Comparison of ENCODE assay signal across 18 mouse cellular contexts in the genomic region with DNA sequence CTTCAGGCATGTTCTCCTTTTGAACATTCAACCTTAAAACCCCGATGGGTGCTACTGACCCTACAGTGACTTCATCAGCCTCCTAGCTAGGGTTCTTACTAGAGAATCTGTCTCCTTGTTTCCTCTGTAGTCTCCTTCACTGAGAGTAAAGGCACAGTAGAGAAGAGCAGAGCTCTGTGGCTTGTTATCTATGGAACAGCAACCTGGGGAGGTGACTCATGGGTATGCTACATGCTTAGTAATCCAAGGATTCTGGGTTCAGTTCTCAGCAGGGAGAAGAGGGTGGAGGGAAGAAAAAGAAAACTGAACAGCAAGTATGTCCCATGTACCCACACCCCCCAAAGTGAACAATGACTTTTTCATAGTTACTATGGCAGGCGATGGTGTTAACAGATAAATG.
"Had no signal": no experiment of that assay in that cellular context is flagged by ENCODE, and none has a peak within 500 bp of the region (broad histone marks: within the 10 kb centered on the region; RNA-seq: fewer than 3 reads in every experiment).

No protein-coding gene starts in this region.

- H3K27me3 ChIP-seq: heart, embryonic 13.5 days; heart, embryonic 15.5 days; hindbrain, embryonic 13.5 days; hindbrain, embryonic 15.5 days; kidney, embryonic 15.5 days; limb, embryonic 12.5 days; liver, embryonic 15.5 days had no signal

- ATAC-seq: hindbrain, postnatal 0 days had no signal

- H3K4me1 ChIP-seq: heart, embryonic 13.5 days; heart, embryonic 15.5 days; hindbrain, embryonic 13.5 days; hindbrain, embryonic 15.5 days; kidney, embryonic 15.5 days; limb, embryonic 10.5 days; limb, embryonic 12.5 days had no signal

- H3K9ac ChIP-seq: heart, embryonic 13.5 days; heart, embryonic 15.5 days; hindbrain, embryonic 13.5 days; hindbrain, embryonic 15.5 days; kidney, embryonic 15.5 days; limb, embryonic 12.5 days; liver, embryonic 15.5 days had no signal

- H3K4me3 ChIP-seq: heart, adult 2 months; heart, embryonic 13.5 days; heart, embryonic 15.5 days; hindbrain, embryonic 13.5 days; hindbrain, embryonic 15.5 days; kidney, embryonic 15.5 days; left cerebral cortex, adult 2 months; limb, embryonic 10.5 days; limb, embryonic 12.5 days; liver, embryonic 15.5 days had no signal

- DNase-seq: gastrocnemius, postnatal 14 days; gastrocnemius, postnatal 36 days; heart, adult 11 months; heart, adult 2 months; heart, postnatal 14 days; heart, postnatal 36 days; layer of hippocampus, adult 9-11 months had no signal

- H3K36me3 ChIP-seq: heart, embryonic 15.5 days; hindbrain, embryonic 13.5 days; hindbrain, embryonic 15.5 days; kidney, embryonic 15.5 days; limb, embryonic 10.5 days; limb, embryonic 12.5 days; liver, embryonic 15.5 days had no signal

- H3K9me3 ChIP-seq: heart, embryonic 13.5 days; heart, embryonic 15.5 days; hindbrain, embryonic 13.5 days; hindbrain, embryonic 15.5 days; kidney, embryonic 15.5 days; limb, embryonic 10.5 days; limb, embryonic 12.5 days; liver, embryonic 15.5 days had no signal

- H3K27ac ChIP-seq: heart, adult 2 months; heart, embryonic 13.5 days; heart, embryonic 15.5 days; hindbrain, embryonic 13.5 days; hindbrain, embryonic 15.5 days; hindbrain, postnatal 0 days; left cerebral cortex, adult 2 months; limb, embryonic 10.5 days; limb, embryonic 12.5 days; liver, embryonic 15.5 days had no signal

- H3K4me2 ChIP-seq: heart, embryonic 11.5 days; heart, embryonic 13.5 days; heart, embryonic 15.5 days; hindbrain, embryonic 13.5 days; hindbrain, embryonic 15.5 days; kidney, embryonic 15.5 days; limb, embryonic 12.5 days; liver, embryonic 15.5 days had no signal
